Mouse (Mus musculus) midbrain, embryonic 11.5 days (tissue): ENCODE measurements around the gene Tspoap1. TPM values are rescaled to one million over a fixed set of nuclear protein-coding genes. Genes with fewer than 3 reads are reported as not detected.

Experiments
- ATAC-seq: fragments of 200-750 bp; cut with Nextera tagmentation; 2 replicates; pipeline ENCODE4 v1.8.0; 2017; ENCODE audit warnings: moderate TSS enrichment, moderate library complexity; ENCODE audit not compliant: low FRiP score
- DNase-seq: peaks from one replicate; pipeline ENCODE4 v3.0.0; 2015; ENCODE audit warnings: low spot score; ENCODE audit errors: missing footprints
- H3K27ac ChIP-seq: fragments of 300-500 bp; sonication (generic); 2 replicates; pipeline ENCODE4 v1.5.1; 2014; ENCODE audit warnings: low read depth, low read length
- H3K27me3 ChIP-seq: fragments of 300-500 bp; sonication (generic); 2 replicates; pipeline ENCODE4 v1.6.1; 2014; ENCODE audit warnings: mild to moderate bottlenecking, low read length, moderate library complexity, mixed read lengths; ENCODE audit not compliant: control insufficient read depth, insufficient read depth
- H3K36me3 ChIP-seq: fragments of 300-500 bp; sonication (generic); 2 replicates; pipeline ENCODE4 v1.6.1; 2014; ENCODE audit warnings: mild to moderate bottlenecking, low read length, moderate library complexity, mixed read lengths; ENCODE audit not compliant: control insufficient read depth, insufficient read depth
- H3K4me1 ChIP-seq: fragments of 300-500 bp; sonication (generic); 2 replicates; pipeline ENCODE4 v1.6.1; 2014; ENCODE audit warnings: low read length; ENCODE audit not compliant: control insufficient read depth, insufficient read depth
- H3K4me2 ChIP-seq: fragments of 300-500 bp; sonication (generic); 2 replicates; pipeline ENCODE4 v1.6.1; 2014; ENCODE audit warnings: mild to moderate bottlenecking, moderate library complexity
- H3K4me3 ChIP-seq: fragments of 300-500 bp; sonication (generic); 2 replicates; pipeline ENCODE4 v1.5.1; 2014; ENCODE audit warnings: low read depth, low read length
- H3K9ac ChIP-seq: fragments of 300-500 bp; sonication (generic); 2 replicates; pipeline ENCODE4 v1.6.1; 2014; ENCODE audit warnings: low read length
- H3K9me3 ChIP-seq: fragments of 300-500 bp; sonication (generic); 2 replicates; pipeline ENCODE4 v1.6.1; 2016; ENCODE audit warnings: low read length; ENCODE audit not compliant: control insufficient read depth
- WGBS: fragments of 180-500 bp; shearing (Covaris S2); extraction: QIAGEN DNeasy Blood & Tissue Kit; methylation state at CpG from one replicate; pipeline ENCODE4 v1.1.7; 2014; 5-methylcytosine and 5-hydroxymethylcytosine counted together
- polyA plus RNA-seq: library from polyadenylated mRNA; unstranded; fragments of >200 nt; fragmentation: Nextera tagmentation; extraction: Ambion mirVana; gene quantifications from 2 replicates; pipeline ENCODE4 v1.2.1, GENCODE M21; 2014

Tspoap1 gene
- polyA plus RNA-seq, 1 experiment from 2014 or later = 7.0 TPM

- Histone ChIP-seq H3K4me3 (peak overlapping the region; percentile 9; the same call in 1 of the 2 replicates), H3K9me3 (no peaks in the 10 kb centered on the region), H3K4me1 (peaks cover 29% of the 10 kb centered on the region), H3K9ac (no peak overlapping the region), H3K36me3 (no peaks in the 10 kb centered on the region), H3K27ac (no peak overlapping the region), H3K27me3 (peaks cover 48% of the 10 kb centered on the region), H3K4me2 (peak overlapping the region; percentile 98)
- peak; percentile 82 for DNase-seq
- WGBS = 75% methylated on average over 14 of the region's 14 CpGs
- ATAC-seq = no peak
Observed at GRCm38 (mm10) chr11:87761806-87762701, 1.7 kb downstream of the Tspoap1 start.

GRCm38 (mm10) chr11:87762702-87763385, 2.5 kb downstream of the Tspoap1 start:
- ATAC-seq (no peak), DNase-seq (no peak)
- WGBS = 47% methylated on average over 12 of the region's 12 CpGs
- H3K4me3 ChIP-seq = peak overlapping the region; percentile 48
- peak overlapping the region; percentile 38; the same call in 1 of the 2 replicates for H3K9ac ChIP-seq
- H3K27ac ChIP-seq = no peak overlapping the region
- H3K4me2 ChIP-seq = peak overlapping the region; percentile 98
- H3K36me3 ChIP-seq = no peaks in the 10 kb centered on the region
- H3K4me1 ChIP-seq = peaks cover 29% of the 10 kb centered on the region
- no peaks in the 10 kb centered on the region for H3K9me3 ChIP-seq
- H3K27me3 ChIP-seq = peaks cover 48% of the 10 kb centered on the region

- H3K27ac ChIP-seq = no peak overlapping the region; the same call in 1 of the 2 replicates
- under 1% methylated on average over 17 of the region's 17 CpGs for WGBS
- H3K4me3 ChIP-seq = peak overlapping the region; percentile 48
- no peaks in the 10 kb centered on the region for H3K9me3 ChIP-seq
- peaks cover 48% of the 10 kb centered on the region for H3K27me3 ChIP-seq
- peak overlapping the region; percentile 75 for H3K9ac ChIP-seq
- H3K4me2 ChIP-seq = peak overlapping the region; percentile 98
- peaks cover 29% of the 10 kb centered on the region for H3K4me1 ChIP-seq
- no peaks in the 10 kb centered on the region for H3K36me3 ChIP-seq
- peak; percentile 93 for DNase-seq
- peak; percentile 56 for ATAC-seq
Observed at GRCm38 (mm10) chr11:87763511-87763987, 3.2 kb downstream of the Tspoap1 start.

GRCm38 (mm10) chr11:87763988-87764876, 3.9 kb downstream of the Tspoap1 start:
- peak overlapping the region; percentile 75 for H3K9ac ChIP-seq
- H3K4me1 ChIP-seq = peaks cover 29% of the 10 kb centered on the region
- no peaks in the 10 kb centered on the region for H3K9me3 ChIP-seq
- DNase-seq = peak; percentile 95
- H3K4me2 ChIP-seq = peak overlapping the region; percentile 98
- peak; percentile 60 for ATAC-seq
- peak overlapping the region; percentile 48 for H3K4me3 ChIP-seq
- under 1% methylated on average over 65 of the region's 65 CpGs for WGBS
- H3K27me3 ChIP-seq = peaks cover 48% of the 10 kb centered on the region
- no peak overlapping the region; the same call in none of the 2 replicates for H3K27ac ChIP-seq
- no peaks in the 10 kb centered on the region for H3K36me3 ChIP-seq

GRCm38 (mm10) chr11:87768745-87769144, 8.4 kb downstream of the Tspoap1 start:
- Histone ChIP-seq H3K4me3 (no peak overlapping the region), H3K9ac (no peak overlapping the region), H3K27me3 (peaks cover 13% of the 10 kb centered on the region), H3K4me1 (peaks cover 13% of the 10 kb centered on the region), H3K9me3 (no peaks in the 10 kb centered on the region), H3K4me2 (no peak overlapping the region), H3K36me3 (no peaks in the 10 kb centered on the region), H3K27ac (no peak overlapping the region)
- DNase-seq (no peak), ATAC-seq (no peak)
- 96% methylated on average over 4 of the region's 4 CpGs for WGBS

- Histone ChIP-seq H3K36me3 (no peaks in the 10 kb centered on the region), H3K27ac (no peak overlapping the region), H3K4me2 (no peak overlapping the region), H3K9me3 (no peaks in the 10 kb centered on the region), H3K4me3 (no peak overlapping the region), H3K27me3 (peaks cover 2% of the 10 kb centered on the region), H3K4me1 (no peaks in the 10 kb centered on the region), H3K9ac (no peak overlapping the region)
- ATAC-seq = no peak
- WGBS = 53% methylated on average over 3 of the region's 3 CpGs
- peak; percentile 91 for DNase-seq
Observed at GRCm38 (mm10) chr11:87770989-87771388, 10.6 kb downstream of the Tspoap1 start.

- 90% methylated on average over 3 of the region's 3 CpGs for WGBS
- DNase-seq (no peak), ATAC-seq (no peak)
- Histone ChIP-seq H3K9me3 (no peaks in the 10 kb centered on the region), H3K9ac (no peak overlapping the region), H3K4me2 (no peak overlapping the region), H3K36me3 (no peaks in the 10 kb centered on the region), H3K4me1 (no peaks in the 10 kb centered on the region), H3K4me3 (no peak overlapping the region), H3K27ac (no peak overlapping the region), H3K27me3 (no peaks in the 10 kb centered on the region)
Observed at GRCm38 (mm10) chr11:87772354-87772753, 12.0 kb downstream of the Tspoap1 start.

- H3K4me1 ChIP-seq = peaks cover 12% of the 10 kb centered on the region
- ATAC-seq (peak; percentile 86), DNase-seq (peak; percentile 95)
- no peaks in the 10 kb centered on the region for H3K36me3 ChIP-seq
- WGBS = 8% methylated on average over 28 of the region's 32 CpGs
- H3K4me2 ChIP-seq = peak overlapping the region; percentile 66
- no peaks in the 10 kb centered on the region for H3K9me3 ChIP-seq
- H3K27ac ChIP-seq = no peak overlapping the region
- no peaks in the 10 kb centered on the region; the same call in none of the 2 replicates for H3K27me3 ChIP-seq
- peak overlapping the region; percentile 63 for H3K9ac ChIP-seq
- H3K4me3 ChIP-seq = peak overlapping the region; percentile 24
Observed at GRCm38 (mm10) chr11:87778100-87778765, 17.9 kb downstream of the Tspoap1 start.
